Mouse (Mus musculus): ENCODE results near the gene Tspo. TPM values are rescaled to one million over a fixed set of nuclear protein-coding genes. Genes with fewer than 3 reads are reported as not detected.

Tspo gene
- total RNA-seq, 2 experiments from 2014 or later = 2.4 to 2.8 TPM

GRCm38 (mm10) chr15:83603426-83603825, 40.0 kb downstream of the Tspo start:
- intact Hi-C loops (cut with DNase I) = no loop called here

GRCm38 (mm10) chr15:83606216-83606615, 42.8 kb downstream of the Tspo start:
- intact Hi-C loops (cut with DNase I) = no loop called here
- no peak for DNase-seq (ENCODE audit: low spot score in 2 of 2)

More at GRCm38 (mm10) chr15:83603426-83603825, 40.0 kb downstream of the Tspo start:
- no peak for DNase-seq (ENCODE audit: low spot score in 2 of 2)

GRCm38 (mm10) chr15:83606700-83607099, 43.3 kb downstream of the Tspo start:
- intact Hi-C loops (cut with DNase I) = no loop called here

DNA sequence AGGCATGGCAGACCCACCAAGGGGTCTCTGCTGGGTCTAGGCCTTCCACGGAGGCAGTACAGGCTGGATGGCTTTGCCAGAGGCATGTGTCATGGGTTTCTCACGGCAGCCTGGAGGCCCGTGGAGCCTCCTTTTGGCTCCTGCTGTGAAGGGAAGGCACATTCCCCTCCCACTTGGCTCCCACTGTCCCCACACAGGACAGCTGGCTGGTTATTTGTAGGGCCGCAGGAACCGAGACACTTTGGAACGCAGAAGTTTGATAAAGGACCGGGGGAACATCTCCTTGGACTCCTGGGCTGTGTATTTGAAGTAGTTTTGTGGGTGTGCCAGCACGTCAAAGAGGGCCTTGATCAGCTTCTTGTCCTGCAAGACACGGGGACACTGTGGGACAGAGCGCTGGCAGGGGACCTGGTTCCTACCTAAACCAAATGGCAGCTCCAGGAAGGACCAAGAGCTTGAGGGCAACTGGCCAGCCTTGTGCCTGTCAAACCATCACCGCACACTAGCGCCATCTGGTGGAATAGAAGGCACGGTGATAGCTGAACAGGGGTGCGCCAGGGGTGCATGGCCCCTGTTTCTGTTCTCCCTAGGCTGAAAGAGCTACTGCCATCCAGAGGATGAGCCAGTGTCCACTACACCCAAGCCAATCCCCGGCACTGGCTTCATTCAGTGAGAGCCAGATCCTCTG, 43.9 kb downstream of the Tspo start:
- peak; percentile 60 to 76 for DNase-seq (ENCODE audit: low spot score in 2 of 2)
- intact Hi-C loops (cut with DNase I) = no loop called here

More at GRCm38 (mm10) chr15:83606700-83607099, 43.3 kb downstream of the Tspo start:
- DNase-seq (ENCODE audit: low spot score in 2 of 2) = no peak

GRCm38 (mm10) chr15:83615245-83615644, 51.9 kb downstream of the Tspo start:
- DNase-seq (ENCODE audit: low spot score in 2 of 2) = peak; percentile 37 to 66
- intact Hi-C loops (cut with DNase I) = no loop called here

Small RNA genes within 50 kb of the gene (microRNA-seq; reads per million reads assigned to microRNA genes)
- 0 reads per million in 2 experiments for gene Gm24575

Other genes starting within 250 kb of the Tspo start
- 10 to 100 TPM; 19.9 to 21.3 TPM for gene Arfgap3, start 213.3 kb upstream of the Tspo start, total RNA-seq (2021)
- gene Pacsin2, start 99.0 kb upstream of the Tspo start, total RNA-seq (2021) = 10 to 100 TPM; 75.8 to 77.4 TPM
- gene Ttll1, start 52.7 kb upstream of the Tspo start, total RNA-seq (2021) = 10 to 100 TPM; 53.9 to 56.3 TPM
- not detected for gene Bik, start 36.7 kb upstream of the Tspo start, total RNA-seq (2021)
- 10 to 100 TPM; 29.0 to 31.1 TPM for gene Mcat, start 195 bp downstream of the Tspo start, total RNA-seq (2021)
- 10 to 100 TPM; 16.2 to 17.2 TPM for gene Ttll12, start 31.6 kb downstream of the Tspo start, total RNA-seq (2021)
- 10 to 100 TPM; 58.6 to 65.6 TPM for gene Scube1, start 161.4 kb downstream of the Tspo start, total RNA-seq (2021)
- gene Mpped1, start 215.9 kb downstream of the Tspo start, total RNA-seq (2021) = 100 to 1,000 TPM; 217 to 234 TPM